Mouse (Mus musculus) left cerebral cortex, postnatal 4 days (tissue): ENCODE measurements around the gene Slbp. TPM values are rescaled to one million over a fixed set of nuclear protein-coding genes. Genes with fewer than 3 reads are reported as not detected.

ENCODE experiments used
- DNase-seq: peaks from one replicate; pipeline ENCODE4 v3.0.0-alpha.2; 2022
- intact Hi-C: fragments of 180-260 bp; cut with DNase I; formaldehyde crosslinking; loops from one replicate; pipeline ENCODE4 v1.15.1; 2025
- total RNA-seq, 2 experiments: library from RNA; stranded (reverse); gene quantifications; 2 replicates each; pipeline ENCODE4 v1.2.3; 2021

Gene Slbp
- 10 to 100 TPM; 36.1 to 39.2 TPM for total RNA-seq

GRCm38 (mm10) chr5:33651921-33652782 is at the start of gene Slbp:
Gene Slbp, minus strand, starts transcription at chr5:33652574.
- intact Hi-C loops = no loop called here
- peak; percentile 98 for DNase-seq

GRCm38 (mm10) chr5:33701832-33702231 is 49.5 kb upstream of the Slbp start:
- no peak for DNase-seq
- intact Hi-C loops = no loop called here

- DNase-seq = no peak
- intact Hi-C loops = no loop called here
These were observed 47.6 kb upstream of the Slbp start for GRCm38 (mm10) chr5:33700010-33700409.

- no peak for DNase-seq
- intact Hi-C loops = no loop called here
These were observed 46.3 kb upstream of the Slbp start for GRCm38 (mm10) chr5:33698669-33699068.

GRCm38 (mm10) chr5:33697947-33698512 is 45.7 kb upstream of the Slbp start:
- intact Hi-C loops = no loop called here
- DNase-seq = peak; percentile 68

- intact Hi-C loops = no loop called here
- no peak for DNase-seq
These were observed 45.2 kb upstream of the Slbp start for GRCm38 (mm10) chr5:33697534-33697933.

GRCm38 (mm10) chr5:33696430-33696829 is 44.1 kb upstream of the Slbp start:
- DNase-seq = no peak
- intact Hi-C loops = no loop called here

- intact Hi-C loops = no loop called here
- DNase-seq = no peak
These were observed 43.3 kb upstream of the Slbp start for GRCm38 (mm10) chr5:33695718-33696121.

GRCm38 (mm10) chr5:33694848-33695717 is 42.7 kb upstream of the Slbp start:
- DNase-seq = peak; percentile 50
- intact Hi-C loops = no loop called here

GRCm38 (mm10) chr5:33694461-33694847 is 42.1 kb upstream of the Slbp start:
- intact Hi-C loops = no loop called here
- DNase-seq = no peak

- intact Hi-C loops = no loop called here
- no peak for DNase-seq
These were observed 40.0 kb upstream of the Slbp start for GRCm38 (mm10) chr5:33692393-33692792.

- no peak for DNase-seq
These were observed 37.7 kb upstream of the Slbp start for GRCm38 (mm10) chr5:33689852-33690645.

GRCm38 (mm10) chr5:33689221-33689844 is 37.0 kb upstream of the Slbp start:
- peak; percentile 65 for DNase-seq
- intact Hi-C loops = loop anchor here (5.0 kb wide), 1 partner anchor 38 kb away; no protein-coding TSS in a partner anchor

More at GRCm38 (mm10) chr5:33689852-33690645, 37.7 kb upstream of the Slbp start:
- intact Hi-C loops = loop anchor here (5.0 kb wide), 1 partner anchor 37 kb away; no protein-coding TSS in a partner anchor

GRCm38 (mm10) chr5:33688278-33689220 is 36.2 kb upstream of the Slbp start:
- intact Hi-C loops = loop anchor here (5.0 kb wide), 1 partner anchor 39 kb away; no protein-coding TSS in a partner anchor
- DNase-seq = no peak

- no peak for DNase-seq
- intact Hi-C loops = loop anchor here (5.0 kb wide), 1 partner anchor 40 kb away; no protein-coding TSS in a partner anchor
These were observed 34.8 kb upstream of the Slbp start for GRCm38 (mm10) chr5:33687142-33687541.

GRCm38 (mm10) chr5:33684932-33685331 is 32.6 kb upstream of the Slbp start:
- no peak for DNase-seq

GRCm38 (mm10) chr5:33683897-33684652 is 31.7 kb upstream of the Slbp start:
- intact Hi-C loops = no loop called here
- peak; percentile 60 for DNase-seq

More at GRCm38 (mm10) chr5:33684932-33685331, 32.6 kb upstream of the Slbp start:
- intact Hi-C loops = loop anchor here (5.0 kb wide), 1 partner anchor 42 kb away; no protein-coding TSS in a partner anchor

GRCm38 (mm10) chr5:33682963-33683362 is 30.6 kb upstream of the Slbp start:
- intact Hi-C loops = no loop called here
- DNase-seq = no peak
